Mouse (Mus musculus) forebrain, embryonic 16.5 days (tissue): ENCODE data around the gene Cd59a. TPM values are rescaled to one million over a fixed set of nuclear protein-coding genes. Genes with fewer than 3 reads are reported as not detected.
"Not testable (repeated sequence)": the region's sequence is repeated elsewhere in the genome, so short reads cannot be mapped to it uniquely, and the experiment has no call there.

ENCODE experiments used
- ATAC-seq: fragments of 200-750 bp; cut with Nextera tagmentation; 2 replicates; pipeline ENCODE4 v1.8.0; 2017; ENCODE audit warnings: mild to moderate bottlenecking, moderate library complexity
- H3K27ac ChIP-seq: fragments of 300-500 bp; sonication (generic); 2 replicates; pipeline ENCODE4 v1.5.1; 2014; ENCODE audit warnings: low read length, control low read depth
- H3K27me3 ChIP-seq: fragments of 300-500 bp; sonication (generic); replicated peaks from 2 replicates; pipeline ENCODE4 v1.6.1; 2014; ENCODE audit warnings: low read length; ENCODE audit not compliant: control insufficient read depth, insufficient read depth
- H3K36me3 ChIP-seq: fragments of 300-500 bp; sonication (generic); 2 replicates; pipeline ENCODE4 v1.6.1; 2014; ENCODE audit not compliant: control insufficient read depth, insufficient read depth
- H3K4me1 ChIP-seq: fragments of 300-500 bp; sonication (generic); replicated peaks from 2 replicates; pipeline ENCODE4 v1.6.1; 2014; ENCODE audit warnings: low read length; ENCODE audit not compliant: control insufficient read depth, insufficient read depth
- H3K4me2 ChIP-seq: fragments of 300-500 bp; sonication (generic); 2 replicates; pipeline ENCODE4 v1.6.1; 2014; ENCODE audit warnings: mild to moderate bottlenecking, low read length, control low read depth
- H3K4me3 ChIP-seq: fragments of 300-500 bp; sonication (generic); replicated peaks from 2 replicates; pipeline ENCODE4 v1.5.1; 2014; ENCODE audit warnings: mild to moderate bottlenecking, low read length, control low read depth
- H3K9ac ChIP-seq: fragments of 300-500 bp; sonication (generic); replicated peaks from 2 replicates; pipeline ENCODE4 v1.6.1; 2014; ENCODE audit warnings: low read depth, low read length, control low read depth
- H3K9me3 ChIP-seq: fragments of 300-500 bp; sonication (generic); 2 replicates; pipeline ENCODE4 v1.6.1; 2016; ENCODE audit warnings: low read length; ENCODE audit not compliant: control insufficient read depth
- WGBS: fragments of 180-500 bp; shearing (Covaris S2); extraction: QIAGEN DNeasy Blood & Tissue Kit; methylation state at CpG from one replicate; pipeline ENCODE4 v1.1.7; 2014; 5-methylcytosine and 5-hydroxymethylcytosine counted together
- polyA plus RNA-seq: library from polyadenylated mRNA; unstranded; fragments of >200 nt; fragmentation: Nextera tagmentation; extraction: Ambion mirVana; gene quantifications from 2 replicates; pipeline ENCODE4 v1.2.1, GENCODE M21; 2015

The Cd59a gene
- 5.5 and 6.3 TPM in 2 replicates for polyA plus RNA-seq

- H3K9me3 ChIP-seq: no peaks in the 10 kb centered on the region
- H3K27ac ChIP-seq: no peak within 1 kb of the TSS
- H3K27me3 ChIP-seq: no peaks in the 10 kb centered on the region
- H3K36me3 ChIP-seq: no peaks in the 10 kb centered on the region
- peak within 1 kb of the TSS; percentile 44 for H3K9ac ChIP-seq
- H3K4me2 ChIP-seq: peak within 1 kb of the TSS; percentile 44
- WGBS: 8% methylated on average over 15 of the region's 15 CpGs
- peak within 1 kb of the TSS; percentile 37 for H3K4me3 ChIP-seq
- 0 out of 2 replicates have a peak, but pooled peaks cover 3% of the 10 kb centered on the region for H3K4me1 ChIP-seq
- peak; percentile 82 for ATAC-seq
Observed at GRCm38 (mm10) chr2:104095741-104096213, at the start of gene Cd59a. Cd59a (plus strand) TSS chr2:104095801.

- no peaks in the 10 kb centered on the region for H3K9me3 ChIP-seq
- no peak overlapping the region for H3K4me3 ChIP-seq
- H3K27me3 ChIP-seq: no peaks in the 10 kb centered on the region
- no peaks in the 10 kb centered on the region for H3K4me1 ChIP-seq
- ATAC-seq: no peak
- no peak overlapping the region for H3K9ac ChIP-seq
- no peak overlapping the region for H3K4me2 ChIP-seq
- H3K27ac ChIP-seq: no peak overlapping the region
- 85% methylated on average over 1 of the region's 1 CpGs for WGBS
- peaks cover 23% of the 10 kb centered on the region for H3K36me3 ChIP-seq
Observed at GRCm38 (mm10) chr2:104058381-104058780, 37.2 kb upstream of the Cd59a start.

- Histone ChIP-seq H3K9ac (no peak overlapping the region), H3K4me1 (no peaks in the 10 kb centered on the region), H3K4me3 (no peak overlapping the region), H3K36me3 (peaks cover 20% of the 10 kb centered on the region), H3K27ac (no peak overlapping the region), H3K9me3 (no peaks in the 10 kb centered on the region), H3K27me3 (no peaks in the 10 kb centered on the region), H3K4me2 (no peak overlapping the region)
- 93% methylated on average over 4 of the region's 4 CpGs for WGBS
- ATAC-seq: no peak
Observed at GRCm38 (mm10) chr2:104058954-104059353, 36.6 kb upstream of the Cd59a start.

- WGBS: 94% methylated on average over 10 of the region's 10 CpGs
- Histone ChIP-seq H3K4me1 (no peaks in the 10 kb centered on the region), H3K4me3 (no peak overlapping the region), H3K27ac (no peak overlapping the region), H3K4me2 (no peak overlapping the region), H3K9ac (no peak overlapping the region), H3K27me3 (no peaks in the 10 kb centered on the region), H3K36me3 (peaks cover 15% of the 10 kb centered on the region), H3K9me3 (no peaks in the 10 kb centered on the region)
- no peak for ATAC-seq
Observed at GRCm38 (mm10) chr2:104059786-104060185, 35.8 kb upstream of the Cd59a start.

GRCm38 (mm10) chr2:104060996-104061395 lies 34.6 kb upstream of the Cd59a start:
- WGBS: 89% methylated on average over 6 of the region's 6 CpGs
- no peaks in the 10 kb centered on the region for H3K4me1 ChIP-seq
- no peaks in the 10 kb centered on the region for H3K27me3 ChIP-seq
- H3K4me3 ChIP-seq: no peak overlapping the region
- no peak for ATAC-seq
- no peak overlapping the region for H3K27ac ChIP-seq
- no peak overlapping the region for H3K9ac ChIP-seq
- no peak overlapping the region for H3K4me2 ChIP-seq
- H3K9me3 ChIP-seq: no peaks in the 10 kb centered on the region
- peaks cover 10% of the 10 kb centered on the region for H3K36me3 ChIP-seq

- ATAC-seq: no peak
- Histone ChIP-seq H3K4me1 (no peaks in the 10 kb centered on the region), H3K9me3 (no peaks in the 10 kb centered on the region)
Observed at GRCm38 (mm10) chr2:104062665-104063064, 32.9 kb upstream of the Cd59a start.

GRCm38 (mm10) chr2:104064152-104064551 lies 31.4 kb upstream of the Cd59a start:
- H3K9me3 ChIP-seq: no peaks in the 10 kb centered on the region
- no peaks in the 10 kb centered on the region for H3K4me1 ChIP-seq
- H3K27ac ChIP-seq: no peak overlapping the region
- H3K9ac ChIP-seq: no peak overlapping the region
- no peak overlapping the region for H3K4me3 ChIP-seq
- 93% methylated on average over 2 of the region's 2 CpGs for WGBS
- H3K36me3 ChIP-seq: peaks cover 10% of the 10 kb centered on the region
- ATAC-seq: no peak
- H3K4me2 ChIP-seq: no peak overlapping the region
- no peaks in the 10 kb centered on the region for H3K27me3 ChIP-seq

More at GRCm38 (mm10) chr2:104062665-104063064, 32.9 kb upstream of the Cd59a start:
- no peaks in the 10 kb centered on the region for H3K27me3 ChIP-seq
- H3K4me2 ChIP-seq: no peak overlapping the region
- H3K36me3 ChIP-seq: peaks cover 10% of the 10 kb centered on the region
- H3K9ac ChIP-seq: no peak overlapping the region
- H3K27ac ChIP-seq: no peak overlapping the region
- H3K4me3 ChIP-seq: no peak overlapping the region

GRCm38 (mm10) chr2:104065526-104065925 lies 30.1 kb upstream of the Cd59a start, which contains the start of gene Gm10912:
Gm10912 (plus strand) TSS chr2:104065826.
- 86% methylated on average over 5 of the region's 6 CpGs for WGBS
- not testable (repeated sequence) for H3K4me3 ChIP-seq, ATAC-seq, H3K27ac ChIP-seq, H3K9ac ChIP-seq, H3K36me3 ChIP-seq, H3K9me3 ChIP-seq, H3K27me3 ChIP-seq, H3K4me2 ChIP-seq, H3K4me1 ChIP-seq

GRCm38 (mm10) chr2:104068450-104068849 lies 27.2 kb upstream of the Cd59a start, which contains the start of gene Gm10799:
Gm10799 (minus strand) TSS chr2:104068550.
- H3K27ac ChIP-seq, H3K9ac ChIP-seq, H3K4me2 ChIP-seq, H3K4me1 ChIP-seq, H3K9me3 ChIP-seq, ATAC-seq, H3K36me3 ChIP-seq, H3K4me3 ChIP-seq, H3K27me3 ChIP-seq: not testable (repeated sequence)
- WGBS: 84% methylated on average over 7 of the region's 7 CpGs

GRCm38 (mm10) chr2:104069704-104070185 lies 25.9 kb upstream of the Cd59a start, which contains the start of gene Cd59b:
Cd59b (plus strand) TSS chr2:104069849.
- Histone ChIP-seq H3K9me3 (no peaks in the 10 kb centered on the region), H3K9ac (peak within 1 kb of the TSS; percentile 24; the same call in 1 of the 2 replicates), H3K4me2 (peak within 1 kb of the TSS; percentile 58), H3K4me1 (peaks cover 4% of the 10 kb centered on the region), H3K36me3 (no peaks in the 10 kb centered on the region), H3K27ac (no peak within 1 kb of the TSS), H3K27me3 (no peaks in the 10 kb centered on the region), H3K4me3 (peak within 1 kb of the TSS; percentile 43)
- ATAC-seq: peak; percentile 80
- 3% methylated on average over 13 of the region's 13 CpGs for WGBS
